ENCODE assay signal across 8 mouse cellular contexts in genomic region chr10:121034569-121034947, GRCm38 (mm10). TPM values are rescaled to one million over a fixed set of nuclear protein-coding genes. Genes with fewer than 3 reads are reported as not detected.
DNase-seq lines count a peak whose midpoint lies in the region; ATAC-seq and TF ChIP-seq lines count a peak whose summit lies in the region.

No protein-coding gene starts in this region.

- H3K27ac ChIP-seq in left cerebral cortex, adult 2 months: no peak overlapping the region
- no peak overlapping the region for H3K27ac ChIP-seq in forebrain, embryonic 11.5 days (ENCODE audit: low read depth, low read length)
- peak overlapping the region; percentile 89 for H3K27ac ChIP-seq in limb, embryonic 12.5 days
- H3K27ac ChIP-seq in neural tube, embryonic 15.5 days (replicated peaks): no peak overlapping the region

- WGBS in forebrain, embryonic 11.5 days: 17% methylated on average over 5 of the region's 5 CpGs
- 13% methylated on average over 5 of the region's 5 CpGs for WGBS in limb, embryonic 12.5 days
- WGBS in neural tube, embryonic 15.5 days: 13% methylated on average over 5 of the region's 5 CpGs

- intact Hi-C loops in left cerebral cortex, adult 2 months (cut with DNase I): loop anchor here (10.0 kb wide), 1 partner anchor 290 kb away; no protein-coding TSS in a partner anchor
- intact Hi-C loops in left cerebral cortex, postnatal 14 days (cut with DNase I): loop anchor here (5.0 kb wide), 1 partner anchor 223 kb away; no protein-coding TSS in a partner anchor

- no peaks in the 10 kb centered on the region for H3K9me3 ChIP-seq in forebrain, embryonic 11.5 days (ENCODE audit: control insufficient read depth, low read length)
- no peaks in the 10 kb centered on the region for H3K9me3 ChIP-seq in limb, embryonic 12.5 days
- H3K9me3 ChIP-seq in neural tube, embryonic 15.5 days (replicated peaks): no peaks in the 10 kb centered on the region

- DNase-seq in left cerebral cortex, adult 2 months (ENCODE audit: extremely low spot score in 1 of 2, low spot score in 2 of 2): no peak
- no peak for DNase-seq in left cerebral cortex, adult 8-10 months (ENCODE audit: low spot score in 2 of 2)
- DNase-seq in forebrain, embryonic 11.5 days (ENCODE audit: low spot score): no peak
- DNase-seq in left cerebral cortex, postnatal 14 days (ENCODE audit: low spot score in 2 of 2): no peak
- DNase-seq in kidney, adult 8-10 months: no peak
- no peak for DNase-seq in frontal cortex, postnatal 14 days (ENCODE audit: low spot score in 2 of 2)

- no peak overlapping the region; the same call in 1 of the 2 replicates for H3K9ac ChIP-seq in forebrain, embryonic 11.5 days (ENCODE audit: low read length)
- H3K9ac ChIP-seq in limb, embryonic 12.5 days (replicated peaks): peak overlapping the region; percentile 75
- no peak overlapping the region for H3K9ac ChIP-seq in neural tube, embryonic 15.5 days (replicated peaks)

- H3K4me1 ChIP-seq in forebrain, embryonic 11.5 days (replicated peaks; ENCODE audit: control insufficient read depth, insufficient read depth, low read length): no peaks in the 10 kb centered on the region; the same call in 1 of the 2 replicates
- H3K4me1 ChIP-seq in limb, embryonic 12.5 days (replicated peaks): peaks cover 47% of the 10 kb centered on the region
- peaks cover 15% of the 10 kb centered on the region for H3K4me1 ChIP-seq in neural tube, embryonic 15.5 days

- H3K36me3 ChIP-seq in forebrain, embryonic 11.5 days (ENCODE audit: control insufficient read depth, insufficient read depth, low read length): no peaks in the 10 kb centered on the region
- H3K36me3 ChIP-seq in limb, embryonic 12.5 days: no peaks in the 10 kb centered on the region
- H3K36me3 ChIP-seq in neural tube, embryonic 15.5 days: no peaks in the 10 kb centered on the region

- H3K4me3 ChIP-seq in left cerebral cortex, adult 2 months: peak overlapping the region; percentile 47; the same call in 1 of the 2 replicates
- H3K4me3 ChIP-seq in forebrain, embryonic 11.5 days (ENCODE audit: low read depth, low read length): peak overlapping the region; percentile 48
- peak overlapping the region; percentile 59 for H3K4me3 ChIP-seq in limb, embryonic 12.5 days (replicated peaks)
- peak overlapping the region; percentile 57 for H3K4me3 ChIP-seq in neural tube, embryonic 15.5 days (replicated peaks)

- no peak for ATAC-seq in forebrain, embryonic 11.5 days (replicated peaks; ENCODE audit: low FRiP score)
- no peak for ATAC-seq in limb, embryonic 12.5 days (ENCODE audit: insufficient number of reproducible peaks, insufficient read depth, low FRiP score, low TSS enrichment, low read depth)
- no peak for ATAC-seq in neural tube, embryonic 15.5 days (ENCODE audit: low FRiP score)

- H3K27me3 ChIP-seq in forebrain, embryonic 11.5 days (ENCODE audit: control insufficient read depth, insufficient read depth, low read length): peaks cover 7% of the 10 kb centered on the region; the same call in 1 of the 2 replicates
- H3K27me3 ChIP-seq in limb, embryonic 12.5 days: no peaks in the 10 kb centered on the region
- H3K27me3 ChIP-seq in neural tube, embryonic 15.5 days (replicated peaks): peaks cover 29% of the 10 kb centered on the region

- TF ChIP-seq CTCF in left cerebral cortex, adult 2 months (IDR thresholded peaks at IDR 0.05): no peak

- peak overlapping the region; percentile 78 for H3K4me2 ChIP-seq in forebrain, embryonic 11.5 days (ENCODE audit: low read depth, low read length, severe bottlenecking)
- H3K4me2 ChIP-seq in limb, embryonic 12.5 days: peak overlapping the region; percentile 91
- H3K4me2 ChIP-seq in neural tube, embryonic 15.5 days: peak overlapping the region; percentile 98

RNA-seq across cellular contexts. Expression of gene Wif1, which starts 0.8 kb away (rescaled TPM):
- total RNA-seq in left cerebral cortex, adult 2 months (2021): 1 to 10 TPM; 1.4 to 1.7 TPM
- 1 to 10 TPM; 1.0 to 1.8 (median 1.3) TPM for total RNA-seq in left cerebral cortex, adult 8-10 months (2022)
- 8.0 and 11.2 TPM in 2 replicates for polyA plus RNA-seq in forebrain, embryonic 11.5 days (2014; fragmentation: Nextera tagmentation; extraction: Ambion mirVana)
- 87.4 and 91.8 TPM in 2 replicates for polyA plus RNA-seq in limb, embryonic 12.5 days (2016; fragmentation: Nextera tagmentation; extraction: Ambion mirVana)
- 4.3 and 7.4 TPM in 2 replicates for polyA plus RNA-seq in neural tube, embryonic 15.5 days (2015; fragmentation: Nextera tagmentation; extraction: Ambion mirVana)
- total RNA-seq in left cerebral cortex, postnatal 14 days (2021): 1 to 10 TPM; 2.4 to 2.6 TPM

RNA-seq across cellular contexts. Expression of gene Lemd3, which starts 55.4 kb away (rescaled TPM):
- 10 to 100 TPM; 38.2 to 39.5 TPM for total RNA-seq in left cerebral cortex, adult 2 months (2021)
- 10 to 100 TPM; 31.1 to 34.6 (median 33.7) TPM for total RNA-seq in left cerebral cortex, adult 8-10 months (2022)
- 4.6 and 4.8 TPM in 2 replicates for polyA plus RNA-seq in forebrain, embryonic 11.5 days (2014; fragmentation: Nextera tagmentation; extraction: Ambion mirVana)
- 5.5 and 6.0 TPM in 2 replicates for polyA plus RNA-seq in limb, embryonic 12.5 days (2016; fragmentation: Nextera tagmentation; extraction: Ambion mirVana)
- polyA plus RNA-seq in neural tube, embryonic 15.5 days (2015; fragmentation: Nextera tagmentation; extraction: Ambion mirVana): 3.1 and 3.2 TPM in 2 replicates
- total RNA-seq in left cerebral cortex, postnatal 14 days (2021): 10 to 100 TPM; 35.9 to 36.1 TPM
